7 mouse cellular contexts compared by ENCODE assay signal in genomic region chr8:111630105-111630521, GRCm38 (mm10). TPM values are rescaled to one million over a fixed set of nuclear protein-coding genes. Genes with fewer than 3 reads are reported as not detected.
DNase-seq lines count a peak whose midpoint lies in the region; ATAC-seq and TF ChIP-seq lines count a peak whose summit lies in the region.

Ldhd (minus strand) TSS chr8:111630374.

- no peaks in the 10 kb centered on the region for H3K9me3 ChIP-seq in embryonic facial prominence, embryonic 11.5 days (replicated peaks; ENCODE audit: control insufficient read depth, low read length)

- no peaks in the 10 kb centered on the region for H3K27me3 ChIP-seq in Patski
- no peaks in the 10 kb centered on the region for H3K27me3 ChIP-seq in embryonic facial prominence, embryonic 11.5 days (ENCODE audit: control insufficient read depth, insufficient read depth, low read length)
- no peaks in the 10 kb centered on the region for H3K27me3 ChIP-seq in heart, adult 2 months (ENCODE audit: control insufficient read depth, insufficient read depth, low read length)
- H3K27me3 ChIP-seq in kidney, adult 2 months (replicated peaks; ENCODE audit: control insufficient read depth, insufficient read depth, low read length) = no peaks in the 10 kb centered on the region

- 22% methylated on average over 13 of the region's 13 CpGs for WGBS in embryonic facial prominence, embryonic 11.5 days
- 23% methylated on average over 13 of the region's 13 CpGs for WGBS in heart, adult 2 months
- WGBS in kidney, adult 2 months = 9% methylated on average over 13 of the region's 13 CpGs

- H3K4me3 ChIP-seq in embryonic facial prominence, embryonic 11.5 days (ENCODE audit: low read depth, low read length) = no peak within 1 kb of the TSS
- H3K4me3 ChIP-seq in heart, adult 2 months = peak within 1 kb of the TSS; percentile 49
- H3K4me3 ChIP-seq in kidney, adult 2 months (ENCODE audit: insufficient read depth, low read depth, low read length) = peak within 1 kb of the TSS; percentile 80

- peak; percentile 77 for TF ChIP-seq POLR2A in heart, adult 2 months (IDR thresholded peaks at IDR 0.05; ENCODE audit: insufficient read depth, low read depth, low read length)
- TF ChIP-seq POLR2A in kidney, adult 2 months (IDR thresholded peaks at IDR 0.05; ENCODE audit: low read depth, low read length) = peak; percentile 92

- H3K9ac ChIP-seq in embryonic facial prominence, embryonic 11.5 days (replicated peaks; ENCODE audit: low read length) = 0 out of 2 replicates have a peak within 1 kb of the TSS, but pooled peaks have one; percentile 18
- peak within 1 kb of the TSS; percentile 64 for H3K9ac ChIP-seq in heart, adult 2 months (ENCODE audit: low read depth, low read length)

- no peak within 1 kb of the TSS for H3K27ac ChIP-seq in embryonic facial prominence, embryonic 11.5 days (replicated peaks; ENCODE audit: low read depth, low read length)
- H3K27ac ChIP-seq in heart, adult 2 months = peak within 1 kb of the TSS; percentile 80
- H3K27ac ChIP-seq in kidney, adult 2 months (ENCODE audit: insufficient read depth, low read depth, low read length) = peak within 1 kb of the TSS; percentile 78

- peak; percentile 28; the same call in 1 of the 2 replicates for TF ChIP-seq EP300 in heart, adult 2 months (IDR thresholded peaks at IDR 0.05; ENCODE audit: insufficient read depth, low read depth, low read length)

- intact Hi-C loops in heart, adult 2 months (cut with DNase I) = no loop called here

- TF ChIP-seq CTCF in Patski (IDR thresholded peaks at IDR 0.05) = no peak
- no peak for TF ChIP-seq CTCF in heart, adult 2 months (IDR thresholded peaks at IDR 0.05)
- 0 out of 2 replicates have a peak, but pooled peaks have one; percentile 10 for TF ChIP-seq CTCF in kidney, adult 2 months (conservative IDR thresholded peaks at IDR 0.05; ENCODE audit: insufficient read depth, insufficient read length, low read depth, low read length)

- H3K79me2 ChIP-seq in heart, adult 2 months (replicated peaks; ENCODE audit: control insufficient read depth, insufficient read depth, low read length) = no peaks in the 10 kb centered on the region

- no peaks in the 10 kb centered on the region for H3K4me1 ChIP-seq in embryonic facial prominence, embryonic 11.5 days (ENCODE audit: control insufficient read depth, insufficient read depth, low read length)
- H3K4me1 ChIP-seq in heart, adult 2 months (ENCODE audit: control insufficient read depth, insufficient read depth, low read length) = peaks cover 3% of the 10 kb centered on the region
- H3K4me1 ChIP-seq in kidney, adult 2 months (ENCODE audit: control insufficient read depth, insufficient read depth, low read length) = peaks cover 12% of the 10 kb centered on the region

- peak within 1 kb of the TSS; percentile 23 for H3K4me2 ChIP-seq in embryonic facial prominence, embryonic 11.5 days (ENCODE audit: low read depth, low read length)

- peak; percentile 63 for ATAC-seq in Patski
- no peak for ATAC-seq in embryonic facial prominence, embryonic 11.5 days (replicated peaks; ENCODE audit: insufficient number of reproducible peaks, low FRiP score, low TSS enrichment, low read depth)

- POLR2A ChIA-PET in Patski (lab: Charles Lee) = no interaction called here

- in situ Hi-C loops in Patski (cut with MboI; ENCODE audit: low pct_unique_long_range_greater_than_20kb) = no loop called here

- peak; percentile 37 for DNase-seq in CD4-positive, CD25-positive, alpha-beta regulatory T cell, adult 2 months (ENCODE audit: low read depth, low spot score)
- DNase-seq in Patski (ENCODE audit: low read depth, low spot score) = no peak
- no peak for DNase-seq in embryonic facial prominence, embryonic 11.5 days (ENCODE audit: low spot score)
- peak; percentile 67 to 73 for DNase-seq in heart, adult 2 months
- DNase-seq in kidney, adult 2 months = peak; percentile 89
- peak; percentile 79 for DNase-seq in lung, adult 18-20 months
- DNase-seq in skeletal muscle tissue, adult 2 months (ENCODE audit: low read depth, low spot score) = peak; percentile 76

- CTCF ChIA-PET in Patski (lab: Charles Lee) = interaction anchor here (1.1 kb wide), 1 partner anchor 11 kb away, joined by 3 read pairs; no protein-coding TSS in a partner anchor

- H3K36me3 ChIP-seq in embryonic facial prominence, embryonic 11.5 days (replicated peaks; ENCODE audit: control insufficient read depth, insufficient read depth, low read depth, low read length) = no peaks in the 10 kb centered on the region
- 0 out of 2 replicates have a peak, but pooled peaks cover 3% of the 10 kb centered on the region for H3K36me3 ChIP-seq in heart, adult 2 months (ENCODE audit: control insufficient read depth, insufficient read depth, low read length)
- H3K36me3 ChIP-seq in kidney, adult 2 months (ENCODE audit: control insufficient read depth, insufficient read depth, low read length) = no peaks in the 10 kb centered on the region

RNA-seq across cellular contexts. Expression of gene Ldhd, which starts in this region (rescaled TPM):
- polyA plus RNA-seq in Patski (2021) = 12.8 TPM
- 0.24 TPM in 1 of 2 replicates, not detected in the other for polyA plus RNA-seq in embryonic facial prominence, embryonic 11.5 days (2014; fragmentation: Nextera tagmentation; extraction: Ambion mirVana)
- 10 to 100 TPM; 43.4 to 53.4 TPM for total RNA-seq in heart, adult 2 months (2021)
- 52.1 and 56.2 TPM in 2 replicates for polyA plus RNA-seq in heart, adult 2 months (2012; rRNA removed)
- 336 and 441 TPM in 2 replicates for polyA plus RNA-seq in kidney, adult 2 months (2012; rRNA removed)

Comparison
In these comparisons a context has a peak if more than half of its experiments do, and no peak if none do; other contexts are left out.
1. RNA of gene Ldhd (polyA plus RNA-seq): 336 to 441 TPM in kidney, adult 2 months, 52.1 to 56.2 TPM in heart, adult 2 months and 12.8 TPM in Patski (single experiment); 0.24 TPM in embryonic facial prominence, embryonic 11.5 days; every median in the first group is over 10 times any median in the second.
2. DNase-seq: peak in CD4-positive, CD25-positive, alpha-beta regulatory T cell, adult 2 months (single experiment), heart, adult 2 months (2 of 2), kidney, adult 2 months (single experiment), lung, adult 18-20 months (2 of 2) and skeletal muscle tissue, adult 2 months (single experiment); none in Patski (single experiment) and embryonic facial prominence, embryonic 11.5 days (single experiment).